Comparison of ENCODE assay signal across 28 mouse cellular contexts in genomic region chr13:95052421-95052820, GRCm38 (mm10).
"Had no signal": no experiment of that assay in that cellular context is flagged by ENCODE, and none has a peak within 500 bp of the region (broad histone marks: within the 10 kb centered on the region; RNA-seq: fewer than 3 reads in every experiment).

No protein-coding gene starts in this region.

- H3K4me1 ChIP-seq: embryonic facial prominence, embryonic 15.5 days; forebrain, embryonic 12.5 days; forebrain, embryonic 13.5 days; forebrain, embryonic 15.5 days had no signal

- H3K9me3 ChIP-seq: embryonic facial prominence, embryonic 10.5 days; embryonic facial prominence, embryonic 12.5 days; embryonic facial prominence, embryonic 13.5 days; embryonic facial prominence, embryonic 15.5 days; forebrain, embryonic 10.5 days; forebrain, embryonic 12.5 days; forebrain, embryonic 13.5 days; forebrain, embryonic 15.5 days had no signal

- H3K27ac ChIP-seq: embryonic facial prominence, embryonic 10.5 days; embryonic facial prominence, embryonic 12.5 days; embryonic facial prominence, embryonic 13.5 days; embryonic facial prominence, embryonic 15.5 days; forebrain, embryonic 10.5 days; forebrain, embryonic 12.5 days; forebrain, embryonic 13.5 days; forebrain, embryonic 15.5 days; gastrocnemius, adult 2 months had no signal

- H3K4me3 ChIP-seq: embryonic facial prominence, embryonic 10.5 days; embryonic facial prominence, embryonic 12.5 days; embryonic facial prominence, embryonic 13.5 days; embryonic facial prominence, embryonic 15.5 days; erythroblast, embryonic 14.5 days; forebrain, embryonic 10.5 days; forebrain, embryonic 12.5 days; forebrain, embryonic 13.5 days; forebrain, embryonic 15.5 days; gastrocnemius, adult 2 months had no signal

- DNase-seq: cerebellum, adult 18-20 months; cerebellum, adult 2 months; cerebellum, adult 8-10 months; cerebellum, adult 9-10 months; cerebellum, adult 9-11 months; cerebellum, postnatal 10 days; cerebellum, postnatal 14 days; cerebellum, postnatal 25 days; cerebellum, postnatal 36 days; embryo, embryonic 11 days; forebrain, postnatal 0 days; gastrocnemius, adult 2 months; gastrocnemius, postnatal 10 days; gastrocnemius, postnatal 14 days; gastrocnemius, postnatal 25 days; gastrocnemius, postnatal 36 days; heart, adult 18-20 months had no signal

- H3K27me3 ChIP-seq: embryonic facial prominence, embryonic 12.5 days; embryonic facial prominence, embryonic 13.5 days; embryonic facial prominence, embryonic 15.5 days; forebrain, embryonic 12.5 days; forebrain, embryonic 13.5 days; forebrain, embryonic 15.5 days had no signal

- H3K9ac ChIP-seq: embryonic facial prominence, embryonic 12.5 days; embryonic facial prominence, embryonic 13.5 days; embryonic facial prominence, embryonic 15.5 days; forebrain, embryonic 12.5 days; forebrain, embryonic 13.5 days; forebrain, embryonic 15.5 days; forebrain, postnatal 0 days had no signal

- ATAC-seq: forebrain, embryonic 13.5 days; forebrain, embryonic 14.5 days; forebrain, embryonic 15.5 days; forebrain, embryonic 16.5 days; forebrain, postnatal 0 days had no signal

- H3K4me2 ChIP-seq: embryonic facial prominence, embryonic 12.5 days; embryonic facial prominence, embryonic 13.5 days; embryonic facial prominence, embryonic 15.5 days; forebrain, embryonic 12.5 days; forebrain, embryonic 13.5 days; forebrain, embryonic 15.5 days had no signal

- H3K36me3 ChIP-seq: embryonic facial prominence, embryonic 10.5 days; embryonic facial prominence, embryonic 12.5 days; embryonic facial prominence, embryonic 13.5 days; embryonic facial prominence, embryonic 15.5 days; forebrain, embryonic 10.5 days; forebrain, embryonic 12.5 days; forebrain, embryonic 15.5 days had no signal
